Mouse (Mus musculus) small intestine, adult 2 months (tissue): Measurements from ENCODE around the gene Ctsz. TPM values are rescaled to one million over a fixed set of nuclear protein-coding genes. Genes with fewer than 3 reads are reported as not detected.

Experiments used
- H3K27ac ChIP-seq: fragments of 200-500 bp; 2 replicates; pipeline ENCODE4 v1.5.1; 2012; ENCODE audit warnings: low read depth, low read length, control low read depth, inconsistent platforms; ENCODE audit not compliant: insufficient read depth
- H3K27me3 ChIP-seq: fragments of 200-500 bp; 2 replicates; pipeline ENCODE4 v1.6.1; 2012; ENCODE audit warnings: mild to moderate bottlenecking, moderate library complexity, low read length, inconsistent platforms; ENCODE audit not compliant: control insufficient read depth, insufficient read depth
- H3K36me3 ChIP-seq: fragments of 200-500 bp; 2 replicates; pipeline ENCODE4 v1.6.1; 2012; ENCODE audit warnings: mild to moderate bottlenecking, low read length, control low read depth, inconsistent platforms; ENCODE audit not compliant: control insufficient read depth, insufficient read depth
- H3K4me1 ChIP-seq: fragments of 200-500 bp; 2 replicates; pipeline ENCODE4 v1.6.1; 2012; ENCODE audit warnings: low read length, inconsistent platforms, mixed read lengths; ENCODE audit not compliant: control insufficient read depth, insufficient read depth, insufficient read length
- H3K4me3 ChIP-seq: fragments of 200-500 bp; 2 replicates; pipeline ENCODE4 v1.5.1; 2012; ENCODE audit warnings: low read depth, mild to moderate bottlenecking, control low read depth, inconsistent platforms, low read length, moderate library complexity
- CTCF ChIP-seq: fragments of 200-500 bp; IDR thresholded peaks from 2 replicates; pipeline ENCODE4 v1.5.1; 2012; ENCODE audit warnings: low read depth, mild to moderate bottlenecking, control low read depth, inconsistent platforms, low read length, moderate library complexity, mixed read lengths; ENCODE audit not compliant: insufficient replicate concordance, insufficient read length; ENCODE audit errors: extremely low read depth
- POLR2A ChIP-seq: fragments of 200-500 bp; IDR thresholded peaks from 2 replicates; pipeline ENCODE4 v1.6.1; 2012; ENCODE audit warnings: low read depth, mild to moderate bottlenecking, control low read depth, inconsistent platforms, low read length, moderate library complexity
- WGBS: fragments of 180-500 bp; shearing (Covaris S2); methylation state at CpG from one replicate; pipeline ENCODE4 v1.1.7; 2018; 5-methylcytosine and 5-hydroxymethylcytosine counted together
- polyA plus RNA-seq: library from polyadenylated mRNA; depleted of rRNA; stranded (reverse); fragments of >200 nt; gene quantifications from 2 replicates; pipeline ENCODE4 v1.2.3, GENCODE M21; 2012; rRNA removed

The Ctsz gene
- 253 and 363 TPM in 2 replicates for polyA plus RNA-seq

GRCm38 (mm10) chr2:174438737-174439449 is at the start of gene Ctsz:
Gene Ctsz, minus strand, starts transcription at chr2:174439039.
- Histone ChIP-seq H3K4me1 (peaks cover 30% of the 10 kb centered on the region), H3K27ac (peak within 1 kb of the TSS; percentile 81), H3K4me3 (peak within 1 kb of the TSS; percentile 86), H3K27me3 (no peaks in the 10 kb centered on the region), H3K36me3 (peaks cover 15% of the 10 kb centered on the region)
- 2% methylated on average over 38 of the region's 38 CpGs for WGBS
- TF ChIP-seq POLR2A (peak; percentile 40), CTCF (no peak)

- 65% methylated on average over 5 of the region's 5 CpGs for WGBS
- no peak overlapping the region for H3K4me3 ChIP-seq
- no peaks in the 10 kb centered on the region for H3K36me3 ChIP-seq
- no peaks in the 10 kb centered on the region for H3K27me3 ChIP-seq
- H3K27ac ChIP-seq = no peak overlapping the region
- H3K4me1 ChIP-seq = no peaks in the 10 kb centered on the region
- TF ChIP-seq CTCF (no peak), POLR2A (no peak)
Observed at GRCm38 (mm10) chr2:174487005-174487404, 48.2 kb upstream of the Ctsz start.

GRCm38 (mm10) chr2:174478746-174479145 is 39.9 kb upstream of the Ctsz start:
- H3K4me3 ChIP-seq = no peak overlapping the region
- WGBS = 69% methylated on average over 5 of the region's 5 CpGs
- peaks cover 18% of the 10 kb centered on the region; the same call in 1 of the 2 replicates for H3K4me1 ChIP-seq
- no peak overlapping the region; the same call in none of the 2 replicates for H3K27ac ChIP-seq
- no peaks in the 10 kb centered on the region for H3K27me3 ChIP-seq
- no peak for TF ChIP-seq POLR2A
- no peak for TF ChIP-seq CTCF
- no peaks in the 10 kb centered on the region for H3K36me3 ChIP-seq

- Histone ChIP-seq H3K27me3 (no peaks in the 10 kb centered on the region), H3K36me3 (no peaks in the 10 kb centered on the region), H3K4me1 (peaks cover 22% of the 10 kb centered on the region; the same call in 1 of the 2 replicates), H3K4me3 (peak overlapping the region; percentile 43), H3K27ac (peak overlapping the region; percentile 100)
- WGBS = 30% methylated on average over 3 of the region's 3 CpGs
- no peak for TF ChIP-seq CTCF
- no peak; the same call in 1 of the 2 replicates for TF ChIP-seq POLR2A
Observed at GRCm38 (mm10) chr2:174477543-174478319, 38.9 kb upstream of the Ctsz start.

- TF ChIP-seq POLR2A = no peak
- no peak for TF ChIP-seq CTCF
- H3K27ac ChIP-seq = peak overlapping the region; percentile 91
- no peaks in the 10 kb centered on the region for H3K27me3 ChIP-seq
- H3K4me3 ChIP-seq = no peak overlapping the region
- H3K4me1 ChIP-seq = peaks cover 39% of the 10 kb centered on the region
- peaks cover 11% of the 10 kb centered on the region for H3K36me3 ChIP-seq
- WGBS = 51% methylated on average over 5 of the region's 5 CpGs
Observed at GRCm38 (mm10) chr2:174473550-174473927, 34.7 kb upstream of the Ctsz start.

GRCm38 (mm10) chr2:174472818-174473549 is 34.1 kb upstream of the Ctsz start, which contains the start of gene Prelid3b:
Gene Prelid3b, minus strand, starts transcription at chr2:174473081.
- peak within 1 kb of the TSS; percentile 94 for H3K27ac ChIP-seq
- under 1% methylated on average over 53 of the region's 53 CpGs for WGBS
- TF ChIP-seq POLR2A = peak; percentile 58
- TF ChIP-seq CTCF = no peak
- H3K4me1 ChIP-seq = peaks cover 34% of the 10 kb centered on the region
- peak within 1 kb of the TSS; percentile 78 for H3K4me3 ChIP-seq
- H3K36me3 ChIP-seq = peaks cover 15% of the 10 kb centered on the region
- no peaks in the 10 kb centered on the region for H3K27me3 ChIP-seq
